Mouse (Mus musculus) ovary, postnatal 36 days (tissue): ENCODE measurements around the gene Zbtb46.
"Not testable (repeated sequence)": the region's sequence is repeated elsewhere in the genome, so short reads cannot be mapped to it uniquely, and the experiment has no call there.

Experiments
- DNase-seq: peaks from one replicate; pipeline ENCODE4 v3.0.0; 2022; ENCODE audit warnings: low spot score, mixed read lengths

Gene Zbtb46

GRCm38 (mm10) chr2:181459153-181459672, at the start of gene Zbtb46:
Zbtb46 (minus strand) TSS chr2:181459426.
- peak; percentile 93 for DNase-seq

DNA sequence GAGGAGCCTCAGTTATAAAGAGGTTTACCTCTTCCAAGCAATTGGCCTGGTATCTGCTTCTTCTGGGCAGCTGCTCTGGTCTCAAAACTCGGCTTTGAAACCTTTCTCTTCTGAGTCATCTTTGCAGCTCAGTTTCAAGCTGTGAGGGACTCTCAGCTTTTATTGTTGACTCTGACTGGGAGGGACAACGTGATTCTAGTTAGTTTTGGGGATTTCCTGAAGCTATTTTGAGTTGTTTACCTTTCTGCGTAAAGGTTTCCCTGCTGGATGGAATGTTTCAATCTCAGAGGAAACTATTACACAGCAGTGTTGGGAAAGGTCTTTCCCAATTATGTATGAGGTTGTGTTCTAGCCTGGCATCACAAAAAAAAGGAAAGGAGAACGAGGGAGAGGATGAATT, 39.4 kb upstream of the Zbtb46 start:
- no peak for DNase-seq

DNA sequence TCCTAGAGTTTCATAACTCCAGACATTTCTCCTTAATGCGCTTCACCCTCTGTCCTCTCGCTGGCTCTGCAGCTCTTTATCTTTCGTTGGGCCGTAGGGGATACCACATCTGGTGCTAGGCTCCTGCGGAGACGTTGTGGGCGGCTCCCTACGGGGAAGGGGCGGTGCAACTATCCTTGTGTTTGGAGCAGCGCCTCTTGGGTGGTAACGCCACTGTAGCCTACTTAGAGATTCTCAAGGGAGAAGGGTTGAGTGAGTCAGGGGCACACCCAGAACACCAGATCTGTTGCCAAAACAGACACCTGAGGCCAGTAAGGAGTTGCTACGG, 38.3 kb upstream of the Zbtb46 start:
- peak; percentile 65 for DNase-seq

DNA sequence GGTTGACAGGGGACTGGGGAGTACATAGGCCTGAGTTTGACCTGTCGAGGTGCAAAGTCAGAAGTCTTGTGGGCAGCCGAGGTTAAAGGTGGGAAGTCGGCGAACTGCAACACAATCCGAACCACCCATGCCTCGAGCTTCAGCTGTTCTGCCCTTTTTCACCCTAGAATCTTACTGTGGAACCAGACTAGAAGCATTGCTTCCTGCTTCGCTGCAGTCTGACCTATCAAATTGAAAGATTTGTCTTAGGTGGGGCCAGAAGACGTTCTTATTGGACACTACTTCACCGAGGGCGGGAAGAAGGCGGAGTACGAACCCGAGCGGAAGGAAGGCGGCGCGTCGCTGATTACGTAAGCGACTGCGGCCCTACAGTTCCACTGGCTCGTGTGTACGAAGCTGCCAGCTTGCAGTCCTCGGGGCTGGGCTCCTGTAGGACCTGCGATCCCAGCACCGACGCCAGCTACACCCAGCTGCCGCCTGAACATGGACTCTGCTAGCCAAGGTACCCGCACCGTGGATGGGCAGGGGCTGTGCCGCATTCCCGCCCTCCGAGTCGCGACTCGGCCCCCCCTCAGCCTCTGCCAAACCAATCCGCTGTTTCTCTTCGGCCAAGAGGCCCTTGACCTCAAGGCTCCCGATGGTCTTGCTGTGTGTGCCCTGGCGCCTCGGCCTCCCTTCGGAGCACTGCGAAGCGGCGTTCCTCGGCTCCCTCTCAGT, 37.8 kb upstream of the Zbtb46 start, which contains the start of gene Tpd52l2:
Gene Tpd52l2, plus strand, starts transcription at position 312 of the 717 bp plus-strand sequence.
- peak; percentile 88 for DNase-seq

- DNase-seq: peak; percentile 65
These were observed 37.1 kb upstream of the Zbtb46 start for GRCm38 (mm10) chr2:181496281-181496680.

DNA sequence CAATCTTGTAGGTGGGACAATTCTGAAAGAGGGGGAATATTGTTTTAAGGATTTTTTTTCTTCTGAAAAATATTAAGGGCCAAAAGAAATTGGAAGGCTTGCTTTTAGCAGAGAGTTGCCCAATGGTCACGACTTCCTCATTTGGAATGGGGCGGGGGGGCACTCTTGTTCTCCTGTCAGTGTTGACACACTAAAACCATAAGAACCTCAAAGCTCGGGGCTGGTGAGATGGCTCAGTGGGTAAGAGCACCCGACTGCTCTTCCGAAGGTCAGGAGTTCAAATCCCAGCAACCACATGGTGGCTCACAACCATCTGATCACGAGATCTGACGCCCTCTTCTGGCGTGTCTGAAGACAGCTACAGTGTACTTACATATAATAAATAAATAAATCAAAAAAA, 36.6 kb upstream of the Zbtb46 start:
- not testable (repeated sequence) for DNase-seq

GRCm38 (mm10) chr2:181494266-181494945, 35.2 kb upstream of the Zbtb46 start:
- DNase-seq: no peak

GRCm38 (mm10) chr2:181493156-181493927, 34.1 kb upstream of the Zbtb46 start, which contains the start of gene Abhd16b:
Abhd16b (plus strand) TSS chr2:181493206.
- no peak for DNase-seq

DNA sequence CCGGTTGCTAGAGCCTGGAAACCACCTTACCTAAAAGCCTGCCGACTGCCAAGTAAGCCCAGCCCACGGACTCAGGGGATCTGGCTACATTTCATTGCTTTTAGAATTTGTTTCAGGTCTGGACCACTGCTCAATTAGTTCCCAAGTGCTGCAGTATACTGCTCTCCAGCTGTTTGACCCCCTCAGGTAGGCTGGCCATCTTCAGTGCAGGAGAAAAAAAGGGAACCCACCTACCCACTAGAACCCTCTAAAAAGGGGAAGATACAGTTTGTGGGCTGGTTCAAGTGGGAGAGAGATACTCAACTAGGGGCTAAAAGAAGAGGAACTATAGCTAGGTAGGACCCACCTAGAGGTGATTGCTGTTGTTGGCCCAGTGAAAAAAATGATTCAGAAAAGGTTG, 33.0 kb upstream of the Zbtb46 start:
- no peak for DNase-seq

DNA sequence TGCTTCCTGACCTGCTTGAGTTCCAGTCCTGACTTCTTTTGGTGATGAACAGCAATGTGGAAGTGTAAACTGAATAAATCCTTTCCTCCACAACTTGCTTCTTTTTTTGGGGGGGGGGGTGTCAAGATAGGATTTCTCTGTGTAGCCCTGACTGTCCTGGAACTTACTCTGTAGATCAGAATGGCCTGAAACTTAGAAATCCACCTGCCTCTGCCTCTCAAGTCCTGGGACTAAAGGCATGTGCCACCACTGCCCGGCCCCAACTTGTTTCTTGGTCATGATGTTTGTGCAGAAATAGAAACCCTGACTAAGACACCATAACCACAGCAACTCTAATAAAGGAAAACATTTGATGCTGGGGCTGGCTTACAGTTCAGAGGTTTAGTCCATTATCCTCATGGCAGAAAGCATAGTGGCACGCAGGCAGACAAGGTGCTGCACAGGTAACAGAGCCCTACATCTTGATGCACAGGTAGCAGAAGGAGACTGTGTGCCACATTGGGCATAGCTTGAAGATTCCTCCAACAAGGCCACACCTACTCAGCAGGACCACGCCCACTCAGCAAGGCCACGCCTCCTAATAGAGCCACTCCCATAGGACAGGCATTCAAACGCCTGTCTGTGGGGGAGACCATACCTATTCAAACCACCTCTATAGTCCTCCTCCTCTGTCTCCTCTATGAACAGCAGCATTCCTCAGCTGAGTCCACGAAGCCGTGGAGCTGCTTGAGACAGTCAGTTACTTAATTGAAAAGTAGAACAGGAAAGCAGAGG, 32.4 kb upstream of the Zbtb46 start:
- peak; percentile 30 for DNase-seq

- peak; percentile 65 for DNase-seq
These were observed 28.4 kb upstream of the Zbtb46 start for GRCm38 (mm10) chr2:181487338-181488277.

GRCm38 (mm10) chr2:181485741-181486140, 26.5 kb upstream of the Zbtb46 start:
- no peak for DNase-seq

DNA sequence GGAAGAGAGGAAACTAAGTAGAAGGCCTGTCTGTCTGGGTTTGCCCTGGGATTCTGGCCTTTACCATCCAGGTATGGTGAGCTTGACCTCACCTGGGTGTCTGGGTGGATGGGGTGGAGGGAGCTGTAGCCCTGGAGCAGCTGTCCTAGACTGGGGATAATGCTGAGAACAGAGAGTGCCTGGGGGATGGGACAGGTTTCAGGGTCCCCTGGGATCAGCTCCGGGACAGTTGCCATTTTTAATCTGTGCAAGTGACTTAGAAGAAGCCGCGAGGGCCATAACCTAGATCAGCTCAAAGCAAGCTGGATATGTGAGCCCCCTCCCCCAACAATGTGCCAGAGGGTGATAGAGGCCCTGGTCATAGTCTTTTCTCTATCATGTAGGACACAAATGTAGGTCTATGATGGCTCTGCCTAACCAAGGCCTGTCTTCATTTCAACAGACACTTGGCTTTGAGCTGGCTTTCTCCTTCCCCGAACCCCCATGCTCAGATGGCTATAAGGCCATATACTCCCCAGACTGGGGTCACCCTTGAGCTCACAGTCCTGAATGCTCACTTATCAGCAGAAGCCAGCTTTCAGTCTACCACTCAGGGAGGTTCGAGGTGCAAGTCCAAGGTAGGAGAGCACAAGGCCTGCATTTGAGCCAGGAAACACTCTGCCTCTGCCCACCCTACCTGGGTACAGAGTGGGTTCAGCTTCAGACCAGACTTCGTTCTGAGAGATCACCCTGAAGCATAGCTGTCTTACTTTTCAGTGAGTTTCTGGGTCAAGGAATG, 25.4 kb upstream of the Zbtb46 start:
- DNase-seq: no peak

GRCm38 (mm10) chr2:181483562-181484318, 24.5 kb upstream of the Zbtb46 start:
- DNase-seq: peak; percentile 43

DNA sequence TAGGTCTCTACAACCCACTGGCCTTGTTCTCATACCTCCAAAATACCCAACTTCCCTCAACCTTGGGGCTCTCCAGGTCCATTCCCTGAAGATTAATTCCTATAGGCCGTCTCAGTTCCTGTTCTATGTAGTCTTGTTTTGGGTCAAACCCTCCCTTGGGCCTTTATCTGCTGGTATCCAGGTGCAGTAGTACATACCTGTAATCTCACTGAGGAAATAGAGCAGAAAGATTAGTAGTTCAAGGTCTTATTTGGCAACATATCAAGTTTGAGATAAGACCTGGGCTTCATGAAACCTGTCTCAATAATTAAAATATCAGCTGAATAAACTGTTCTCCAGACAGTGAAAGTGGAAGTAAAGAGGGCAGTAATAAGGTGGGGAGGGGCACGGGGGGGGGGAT, 23.9 kb upstream of the Zbtb46 start:
- no peak for DNase-seq

DNA sequence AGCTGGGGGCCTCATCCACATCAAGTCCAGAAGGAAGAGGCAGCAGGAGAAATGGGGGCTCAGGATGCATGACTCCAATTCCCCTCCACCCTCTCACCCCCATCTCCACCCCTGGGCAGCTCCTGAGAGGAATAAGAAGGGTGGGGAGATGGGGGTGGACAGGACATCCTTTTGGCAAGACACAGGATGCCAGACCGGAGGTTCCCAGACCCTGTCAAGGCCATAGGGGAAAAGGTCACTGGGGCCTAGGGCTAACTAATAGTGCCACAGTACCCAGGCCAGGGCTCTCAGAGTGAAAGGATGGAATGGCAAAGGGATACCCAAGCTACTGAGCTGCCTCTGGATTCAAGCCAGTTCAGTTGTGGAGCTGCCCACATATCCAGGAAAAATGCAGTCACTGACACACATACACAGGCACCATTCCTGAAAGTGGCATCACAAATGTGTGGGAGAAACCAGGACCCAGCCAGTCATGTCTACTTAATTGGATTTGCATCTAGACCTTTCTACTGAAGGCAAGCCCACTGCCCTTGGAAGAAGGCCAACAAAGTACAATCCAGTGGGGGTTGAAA, 13.1 kb upstream of the Zbtb46 start:
- no peak for DNase-seq

DNA sequence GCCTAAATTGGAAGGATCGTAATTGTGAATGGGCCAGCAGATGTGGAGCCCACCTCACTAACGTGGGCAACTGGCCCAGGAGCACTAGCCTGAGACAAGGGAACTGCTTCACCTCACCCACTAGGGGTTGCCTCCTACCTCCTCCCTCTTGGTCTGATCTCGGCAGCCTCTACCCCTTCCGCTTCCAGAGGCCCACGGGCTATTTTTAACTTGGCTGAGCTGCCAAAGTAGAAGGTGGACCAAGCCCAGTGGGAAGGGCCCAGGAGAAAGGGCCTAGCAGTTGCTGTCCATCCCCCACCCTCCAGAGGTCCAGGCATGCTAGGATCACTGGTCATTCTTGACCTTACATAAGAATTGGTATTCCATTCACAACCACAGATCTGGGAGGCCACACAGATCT, 12.0 kb upstream of the Zbtb46 start:
- DNase-seq: no peak

DNA sequence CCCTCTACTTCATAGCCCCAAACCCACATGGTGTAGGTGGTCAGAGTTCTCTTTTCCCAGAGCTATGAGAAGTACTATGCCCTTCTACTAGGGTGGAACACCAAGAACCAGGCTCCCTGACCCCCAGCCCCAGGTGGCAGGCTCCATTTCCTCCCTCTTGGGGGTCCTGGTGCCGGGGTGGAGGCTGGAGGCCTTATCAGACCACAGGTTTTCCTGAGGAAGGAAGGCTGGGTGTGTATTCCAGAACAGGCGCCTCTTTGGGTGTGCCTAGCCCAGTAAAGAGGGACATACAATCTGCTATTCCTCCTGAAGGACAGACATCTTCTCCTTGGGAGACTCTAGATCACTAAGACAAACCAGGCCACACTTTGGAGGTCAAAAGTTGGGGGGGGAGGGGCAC, 11.1 kb upstream of the Zbtb46 start:
- no peak for DNase-seq

GRCm38 (mm10) chr2:181465423-181465822, 6.2 kb upstream of the Zbtb46 start:
- DNase-seq: no peak
